Mouse (Mus musculus): ENCODE data around the gene Rhbdd2. TPM values are rescaled to one million over a fixed set of nuclear protein-coding genes. Genes with fewer than 3 reads are reported as not detected.

Rhbdd2 gene
- polyA plus RNA-seq, 1 experiment from 2014 or later = 33.9 TPM

- no peaks in the 10 kb centered on the region for H3K36me3 ChIP-seq
- no peaks in the 10 kb centered on the region for H3K27me3 ChIP-seq (replicated peaks)
Observed at GRCm38 (mm10) chr5:135648461-135649308, 16.3 kb downstream of the Rhbdd2 start.

GRCm38 (mm10) chr5:135649309-135649633, 16.9 kb downstream of the Rhbdd2 start:
- no peak overlapping the region for H3K27ac ChIP-seq
- H3K36me3 ChIP-seq = no peaks in the 10 kb centered on the region
- no peaks in the 10 kb centered on the region for H3K9me3 ChIP-seq
- no peaks in the 10 kb centered on the region for H3K27me3 ChIP-seq (replicated peaks)
- no peaks in the 10 kb centered on the region for H3K4me1 ChIP-seq (replicated peaks)
- H3K4me3 ChIP-seq (replicated peaks) = no peak overlapping the region
- no peak overlapping the region for H3K9ac ChIP-seq
- ATAC-seq = no peak
- whole genome bisulfite sequencing = 87% methylated on average over 1 of the region's 1 CpGs
- no peak overlapping the region for H3K4me2 ChIP-seq (replicated peaks)

More at GRCm38 (mm10) chr5:135648461-135649308, 16.3 kb downstream of the Rhbdd2 start:
- Histone ChIP-seq H3K27ac (no peak overlapping the region), H3K9me3 (no peaks in the 10 kb centered on the region), H3K9ac (no peak overlapping the region), H3K4me2 (replicated peaks) (no peak overlapping the region), H3K4me1 (replicated peaks) (no peaks in the 10 kb centered on the region), H3K4me3 (replicated peaks) (no peak overlapping the region)
- WGBS = 81% methylated on average over 9 of the region's 9 CpGs
- no peak for ATAC-seq

GRCm38 (mm10) chr5:135651536-135651935, 19.1 kb downstream of the Rhbdd2 start:
- H3K4me3 ChIP-seq (replicated peaks) = no peak overlapping the region
- H3K27me3 ChIP-seq (replicated peaks) = no peaks in the 10 kb centered on the region
- no peak overlapping the region for H3K4me2 ChIP-seq (replicated peaks)
- no peak overlapping the region for H3K27ac ChIP-seq
- 76% methylated on average over 3 of the region's 3 CpGs for WGBS
- H3K36me3 ChIP-seq = no peaks in the 10 kb centered on the region
- no peak overlapping the region for H3K9ac ChIP-seq
- H3K9me3 ChIP-seq = no peaks in the 10 kb centered on the region
- ATAC-seq = no peak
- no peaks in the 10 kb centered on the region for H3K4me1 ChIP-seq (replicated peaks)

GRCm38 (mm10) chr5:135653209-135653608, 20.8 kb downstream of the Rhbdd2 start:
- Histone ChIP-seq H3K27ac (no peak overlapping the region), H3K9me3 (no peaks in the 10 kb centered on the region), H3K4me1 (replicated peaks) (no peaks in the 10 kb centered on the region), H3K9ac (no peak overlapping the region), H3K4me2 (replicated peaks) (no peak overlapping the region), H3K4me3 (replicated peaks) (no peak overlapping the region), H3K27me3 (replicated peaks) (no peaks in the 10 kb centered on the region), H3K36me3 (no peaks in the 10 kb centered on the region)
- 74% methylated on average over 2 of the region's 2 CpGs for WGBS
- ATAC-seq = no peak

GRCm38 (mm10) chr5:135656046-135656445, 23.6 kb downstream of the Rhbdd2 start:
- ATAC-seq = no peak
- Histone ChIP-seq H3K4me3 (replicated peaks) (no peak overlapping the region), H3K9me3 (no peaks in the 10 kb centered on the region), H3K36me3 (no peaks in the 10 kb centered on the region), H3K27ac (no peak overlapping the region), H3K27me3 (replicated peaks) (no peaks in the 10 kb centered on the region), H3K9ac (no peak overlapping the region), H3K4me1 (replicated peaks) (no peaks in the 10 kb centered on the region), H3K4me2 (replicated peaks) (no peak overlapping the region)
- WGBS = 70% methylated on average over 5 of the region's 5 CpGs

GRCm38 (mm10) chr5:135657128-135657527, 24.7 kb downstream of the Rhbdd2 start:
- no peak for ATAC-seq
- Histone ChIP-seq H3K9me3 (no peaks in the 10 kb centered on the region), H3K4me3 (replicated peaks) (no peak overlapping the region), H3K27ac (no peak overlapping the region), H3K4me1 (replicated peaks) (no peaks in the 10 kb centered on the region), H3K27me3 (replicated peaks) (no peaks in the 10 kb centered on the region), H3K36me3 (no peaks in the 10 kb centered on the region), H3K4me2 (replicated peaks) (no peak overlapping the region), H3K9ac (no peak overlapping the region)
- 88% methylated on average over 5 of the region's 5 CpGs for WGBS

- Histone ChIP-seq H3K4me3 (replicated peaks) (no peak overlapping the region), H3K36me3 (no peaks in the 10 kb centered on the region), H3K4me1 (replicated peaks) (no peaks in the 10 kb centered on the region), H3K27me3 (replicated peaks) (no peaks in the 10 kb centered on the region), H3K27ac (no peak overlapping the region), H3K9ac (no peak overlapping the region), H3K9me3 (no peaks in the 10 kb centered on the region), H3K4me2 (replicated peaks) (no peak overlapping the region)
- no peak for ATAC-seq
- 51% methylated on average over 17 of the region's 17 CpGs for WGBS
Observed at GRCm38 (mm10) chr5:135657703-135658373, 25.4 kb downstream of the Rhbdd2 start.

GRCm38 (mm10) chr5:135659956-135660355, 27.5 kb downstream of the Rhbdd2 start:
- no peak overlapping the region for H3K4me2 ChIP-seq (replicated peaks)
- no peaks in the 10 kb centered on the region for H3K27me3 ChIP-seq (replicated peaks)
- H3K4me3 ChIP-seq (replicated peaks) = no peak overlapping the region
- H3K9ac ChIP-seq = no peak overlapping the region
- no peaks in the 10 kb centered on the region for H3K36me3 ChIP-seq
- H3K4me1 ChIP-seq (replicated peaks) = no peaks in the 10 kb centered on the region
- 44% methylated on average over 4 of the region's 4 CpGs for WGBS
- no peak overlapping the region for H3K27ac ChIP-seq
- ATAC-seq = no peak
- no peaks in the 10 kb centered on the region for H3K9me3 ChIP-seq

- Histone ChIP-seq H3K36me3 (no peaks in the 10 kb centered on the region), H3K9me3 (no peaks in the 10 kb centered on the region), H3K4me1 (replicated peaks) (no peaks in the 10 kb centered on the region), H3K4me3 (replicated peaks) (no peak overlapping the region), H3K9ac (no peak overlapping the region), H3K27ac (no peak overlapping the region), H3K27me3 (replicated peaks) (no peaks in the 10 kb centered on the region), H3K4me2 (replicated peaks) (no peak overlapping the region)
- ATAC-seq = no peak
- 82% methylated on average over 7 of the region's 7 CpGs for whole genome bisulfite sequencing
Observed at GRCm38 (mm10) chr5:135660535-135660934, 28.1 kb downstream of the Rhbdd2 start.

GRCm38 (mm10) chr5:135666890-135667289, 34.5 kb downstream of the Rhbdd2 start:
- Histone ChIP-seq H3K4me3 (replicated peaks) (no peak overlapping the region), H3K4me1 (replicated peaks) (peaks cover 5% of the 10 kb centered on the region; the same call in 1 of the 2 replicates), H3K27ac (no peak overlapping the region), H3K36me3 (no peaks in the 10 kb centered on the region), H3K27me3 (replicated peaks) (no peaks in the 10 kb centered on the region), H3K9me3 (no peaks in the 10 kb centered on the region), H3K4me2 (replicated peaks) (no peak overlapping the region), H3K9ac (no peak overlapping the region)
- ATAC-seq = no peak
- WGBS = 82% methylated on average over 5 of the region's 5 CpGs

- no peaks in the 10 kb centered on the region for H3K9me3 ChIP-seq
- H3K27ac ChIP-seq = no peak overlapping the region
- 85% methylated on average over 7 of the region's 7 CpGs for WGBS
- no peak overlapping the region for H3K4me2 ChIP-seq (replicated peaks)
- no peaks in the 10 kb centered on the region for H3K27me3 ChIP-seq (replicated peaks)
- ATAC-seq = no peak
- no peak overlapping the region for H3K4me3 ChIP-seq (replicated peaks)
- H3K4me1 ChIP-seq (replicated peaks) = peaks cover 5% of the 10 kb centered on the region; the same call in 1 of the 2 replicates
- H3K36me3 ChIP-seq = no peaks in the 10 kb centered on the region
- H3K9ac ChIP-seq = no peak overlapping the region
Observed at GRCm38 (mm10) chr5:135668071-135668470, 35.7 kb downstream of the Rhbdd2 start.

- Histone ChIP-seq H3K27ac (no peak within 1 kb of the TSS), H3K9me3 (no peaks in the 10 kb centered on the region), H3K4me1 (replicated peaks) (peaks cover 9% of the 10 kb centered on the region), H3K36me3 (no peaks in the 10 kb centered on the region), H3K4me2 (replicated peaks) (peak within 1 kb of the TSS; percentile 28; the same call in 1 of the 2 replicates), H3K27me3 (replicated peaks) (no peaks in the 10 kb centered on the region), H3K4me3 (replicated peaks) (no peak within 1 kb of the TSS), H3K9ac (no peak within 1 kb of the TSS)
- ATAC-seq = peak; percentile 75
- 21% methylated on average over 9 of the region's 9 CpGs for WGBS
Observed at GRCm38 (mm10) chr5:135669741-135670275, 37.4 kb downstream of the Rhbdd2 start, which contains the start of gene Por. Gene Por (plus strand): TSS chr5:135670033.

Measured in intestine, embryonic 15.5 days (tissue).